Mouse (Mus musculus): ENCODE results near the gene Ppp1r3d. TPM values are rescaled to one million over a fixed set of nuclear protein-coding genes. Genes with fewer than 3 reads are reported as not detected.

The Ppp1r3d gene
- polyA plus RNA-seq, 1 experiment: 16.1 TPM

Other genes with a start within 250 kb of the Ppp1r3d start
- gene Sycp2, start 6.8 kb downstream of the Ppp1r3d start, polyA plus RNA-seq (2012; ENCODE audit: insufficient read depth, insufficient read length, missing spikeins): 0.50 and 0.79 TPM in 2 replicates
- 12.7 and 13.9 TPM in 2 replicates for gene Fam217b, start 52 bp upstream of the Ppp1r3d start, polyA plus RNA-seq (2012; ENCODE audit: insufficient read depth, insufficient read length, missing spikeins)
- 0.36 TPM in 1 of 2 replicates, not detected in the other for gene Cdh26, start 16.1 kb upstream of the Ppp1r3d start, polyA plus RNA-seq (2012; ENCODE audit: insufficient read depth, insufficient read length, missing spikeins)

Data from brown adipose tissue, adult 24 weeks (tissue).